Mouse (Mus musculus) heart, postnatal 0 days (tissue): Measurements from ENCODE around the gene Klhl33. TPM values are rescaled to one million over a fixed set of nuclear protein-coding genes. Genes with fewer than 3 reads are reported as not detected.

ENCODE experiments used
- ATAC-seq: fragments of 200-750 bp; cut with Nextera tagmentation; 2 replicates; pipeline ENCODE4 v1.8.0; 2017; ENCODE audit warnings: low read depth, moderate number of reproducible peaks, moderate library complexity; ENCODE audit not compliant: insufficient read depth
- DNase-seq: peaks from one replicate; pipeline ENCODE4 v3.0.0-alpha.2; 2016; ENCODE audit warnings: low spot score
- H3K27ac ChIP-seq: fragments of 300-500 bp; sonication (generic); 2 replicates; pipeline ENCODE4 v1.5.1; 2014; ENCODE audit warnings: low read depth, mild to moderate bottlenecking
- H3K27me3 ChIP-seq: fragments of 300-500 bp; sonication (generic); 2 replicates; pipeline ENCODE4 v1.6.1; 2014; ENCODE audit warnings: low read length, mixed read lengths; ENCODE audit not compliant: control insufficient read depth, insufficient read depth
- H3K36me3 ChIP-seq: fragments of 300-500 bp; sonication (generic); replicated peaks from 2 replicates; pipeline ENCODE4 v1.6.1; 2014; ENCODE audit warnings: low read length, mixed read lengths; ENCODE audit not compliant: control insufficient read depth, insufficient read depth
- H3K4me1 ChIP-seq: fragments of 300-500 bp; sonication (generic); 2 replicates; pipeline ENCODE4 v1.6.1; 2014; ENCODE audit warnings: antibody characterized with exemption; ENCODE audit not compliant: control insufficient read depth, insufficient read depth
- H3K4me2 ChIP-seq: fragments of 300-500 bp; sonication (generic); 2 replicates; pipeline ENCODE4 v1.6.1; 2014; ENCODE audit warnings: low read depth, mild to moderate bottlenecking, low read length, moderate library complexity
- H3K4me3 ChIP-seq: fragments of 300-500 bp; sonication (generic); 2 replicates; pipeline ENCODE4 v1.5.1; 2014; ENCODE audit warnings: low read depth, low read length
- H3K9ac ChIP-seq: fragments of 300-500 bp; sonication (generic); replicated peaks from 2 replicates; pipeline ENCODE4 v1.6.1; 2014; ENCODE audit warnings: low read depth, low read length, mixed read lengths
- H3K9me3 ChIP-seq: fragments of 300-500 bp; sonication (generic); replicated peaks from 2 replicates; pipeline ENCODE4 v1.6.1; 2016; ENCODE audit warnings: low read length; ENCODE audit not compliant: control insufficient read depth
- CTCF ChIP-seq: IDR thresholded peaks from 2 replicates; pipeline ENCODE4 v1.5.1; 2016; ENCODE audit warnings: antibody characterized with exemption, control low read depth, low read depth
- EP300 ChIP-seq: IDR thresholded peaks from 2 replicates; pipeline ENCODE4 v1.6.1; 2016; ENCODE audit warnings: antibody characterized with exemption, low read depth
- WGBS: fragments of 180-500 bp; shearing (Covaris S2); extraction: QIAGEN DNeasy Blood & Tissue Kit; methylation state at CpG from one replicate; pipeline ENCODE4 v1.1.7; 2014; 5-methylcytosine and 5-hydroxymethylcytosine counted together
- polyA plus RNA-seq: library from polyadenylated mRNA; unstranded; fragments of >200 nt; fragmentation: Nextera tagmentation; extraction: Ambion mirVana; gene quantifications from 2 replicates; pipeline ENCODE4 v1.2.1, GENCODE M21; 2015
- total RNA-seq: library from RNA; depleted of rRNA; stranded (reverse); fragments of >200 nt; gene quantifications from 2 replicates; pipeline ENCODE4 v1.2.3, GENCODE M21; 2014; ENCODE audit warnings: low replicate concordance; rRNA removed

Klhl33 gene
- total and polyA plus RNA-seq, 2 experiments from 2014 or later, result 1.4 TPM; not detected in 1

DNA sequence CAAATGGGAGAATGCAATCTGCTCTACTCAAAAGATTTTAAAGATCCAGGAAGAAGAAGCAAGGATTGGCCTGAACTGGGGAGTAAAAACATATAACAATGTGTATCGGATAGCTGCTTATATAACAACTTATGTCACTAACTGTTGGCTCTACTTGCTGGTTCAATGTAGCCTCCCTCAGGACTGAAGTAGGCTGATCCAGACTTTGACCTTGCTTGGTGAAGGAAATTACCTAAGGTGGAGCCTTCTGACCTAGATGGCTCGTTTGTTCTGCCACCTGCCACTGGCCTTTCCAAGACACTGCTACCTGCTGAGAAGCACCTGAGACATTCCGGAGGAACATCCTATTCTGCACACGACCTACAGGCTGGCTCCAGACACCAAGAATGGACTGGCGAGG is 41.5 kb downstream of the Klhl33 start:
- Histone ChIP-seq H3K4me1 (no peaks in the 10 kb centered on the region), H3K9ac (no peak overlapping the region), H3K4me3 (no peak overlapping the region), H3K9me3 (no peaks in the 10 kb centered on the region), H3K4me2 (no peak overlapping the region), H3K36me3 (peaks cover 45% of the 10 kb centered on the region), H3K27me3 (no peaks in the 10 kb centered on the region), H3K27ac (no peak overlapping the region)
- TF ChIP-seq EP300 (no peak), CTCF (no peak)
- whole genome bisulfite sequencing, result 90% methylated on average over 5 of the region's 5 CpGs
- ATAC-seq (no peak), DNase-seq (no peak)

Other genes starting within 250 kb of the Klhl33 start
- gene Olfr747, start 204.3 kb downstream of the Klhl33 start, total RNA-seq, result not detected in 2 replicates
- gene Olfr747, start 204.3 kb downstream of the Klhl33 start, polyA plus RNA-seq, result not detected in 2 replicates
- not detected in 2 replicates for gene Olfr748, start 190.1 kb downstream of the Klhl33 start, total RNA-seq
- not detected in 2 replicates for gene Olfr748, start 190.1 kb downstream of the Klhl33 start, polyA plus RNA-seq
- gene Olfr749, start 152.4 kb downstream of the Klhl33 start, total RNA-seq, result not detected in 2 replicates
- not detected in 2 replicates for gene Olfr749, start 152.4 kb downstream of the Klhl33 start, polyA plus RNA-seq
- gene Ttc5, start 112.0 kb downstream of the Klhl33 start, total RNA-seq, result 31.0 and 69.1 TPM in 2 replicates
- 30.9 and 31.9 TPM in 2 replicates for gene Ttc5, start 112.0 kb downstream of the Klhl33 start, polyA plus RNA-seq
- not detected in 2 replicates for gene Ccnb1ip1, start 89.8 kb downstream of the Klhl33 start, total RNA-seq
- gene Ccnb1ip1, start 89.8 kb downstream of the Klhl33 start, polyA plus RNA-seq, result not detected in 2 replicates
- gene Parp2, start 89.7 kb downstream of the Klhl33 start, total RNA-seq, result 10.7 and 11.2 TPM in 2 replicates
- gene Parp2, start 89.7 kb downstream of the Klhl33 start, polyA plus RNA-seq, result 20.4 and 24.4 TPM in 2 replicates
- 10.8 and 29.3 TPM in 2 replicates for gene Tep1, start 26.9 kb downstream of the Klhl33 start, total RNA-seq
- 4.7 and 6.1 TPM in 2 replicates for gene Tep1, start 26.9 kb downstream of the Klhl33 start, polyA plus RNA-seq
- 81.8 and 106 TPM in 2 replicates for gene Osgep, start 27.4 kb upstream of the Klhl33 start, total RNA-seq
- 93.3 and 96.6 TPM in 2 replicates for gene Osgep, start 27.4 kb upstream of the Klhl33 start, polyA plus RNA-seq
- 44.3 and 52.7 TPM in 2 replicates for gene Apex1, start 27.5 kb upstream of the Klhl33 start, total RNA-seq
- gene Apex1, start 27.5 kb upstream of the Klhl33 start, polyA plus RNA-seq, result 70.3 and 77.2 TPM in 2 replicates
- gene Pip4p1, start 33.3 kb upstream of the Klhl33 start, total RNA-seq, result 16.6 and 39.0 TPM in 2 replicates
- 20.4 and 24.8 TPM in 2 replicates for gene Pip4p1, start 33.3 kb upstream of the Klhl33 start, polyA plus RNA-seq
- 15.7 and 22.3 TPM in 2 replicates for gene Pnp, start 33.6 kb upstream of the Klhl33 start, total RNA-seq
- gene Pnp, start 33.6 kb upstream of the Klhl33 start, polyA plus RNA-seq, result 20.5 and 22.2 TPM in 2 replicates
- gene Gm49342, start 47.0 kb upstream of the Klhl33 start, total RNA-seq, result 17.5 TPM in 1 of 2 replicates, not detected in the other
- gene Gm49342, start 47.0 kb upstream of the Klhl33 start, polyA plus RNA-seq, result not detected in 2 replicates
- 0.46 TPM in 1 of 2 replicates, not detected in the other for gene Pnp2, start 58.5 kb upstream of the Klhl33 start, total RNA-seq
- 0.27 TPM in 2 replicates for gene Pnp2, start 58.5 kb upstream of the Klhl33 start, polyA plus RNA-seq
- gene Rnase10, start 110.2 kb upstream of the Klhl33 start, total RNA-seq, result not detected in 2 replicates
- gene Rnase10, start 110.2 kb upstream of the Klhl33 start, polyA plus RNA-seq, result 0.32 and 0.38 TPM in 2 replicates
- gene Rnase9, start 144.4 kb upstream of the Klhl33 start, total RNA-seq, result not detected in 2 replicates
- gene Rnase9, start 144.4 kb upstream of the Klhl33 start, polyA plus RNA-seq, result not detected in 2 replicates
- gene Rnase11, start 152.7 kb upstream of the Klhl33 start, total RNA-seq, result not detected in 2 replicates
- not detected in 2 replicates for gene Rnase11, start 152.7 kb upstream of the Klhl33 start, polyA plus RNA-seq
- not detected in 2 replicates for gene Rnase12, start 160.2 kb upstream of the Klhl33 start, total RNA-seq
- 0.40 TPM in 1 of 2 replicates, not detected in the other for gene Rnase12, start 160.2 kb upstream of the Klhl33 start, polyA plus RNA-seq
- gene Olfr750, start 176.9 kb upstream of the Klhl33 start, total RNA-seq, result not detected in 2 replicates
- not detected in 2 replicates for gene Olfr750, start 176.9 kb upstream of the Klhl33 start, polyA plus RNA-seq
- gene Rnase4, start 193.6 kb upstream of the Klhl33 start, total RNA-seq, result 53.3 and 58.1 TPM in 2 replicates
- gene Rnase4, start 193.6 kb upstream of the Klhl33 start, polyA plus RNA-seq, result 29.1 and 32.5 TPM in 2 replicates
- 9.3 TPM in 1 of 2 replicates, not detected in the other for gene Ang, start 193.6 kb upstream of the Klhl33 start, total RNA-seq
- 2.6 and 2.9 TPM in 2 replicates for gene Ang, start 193.6 kb upstream of the Klhl33 start, polyA plus RNA-seq
- not detected in 2 replicates for gene Eddm3b, start 216.9 kb upstream of the Klhl33 start, total RNA-seq
- gene Eddm3b, start 216.9 kb upstream of the Klhl33 start, polyA plus RNA-seq, result not detected in 2 replicates
- not detected in 2 replicates for gene Rnase6, start 226.4 kb upstream of the Klhl33 start, total RNA-seq
- gene Rnase6, start 226.4 kb upstream of the Klhl33 start, polyA plus RNA-seq, result 0.63 and 0.81 TPM in 2 replicates
- gene Rnase1, start 249.3 kb upstream of the Klhl33 start, total RNA-seq, result not detected in 2 replicates
- gene Rnase1, start 249.3 kb upstream of the Klhl33 start, polyA plus RNA-seq, result 0.23 and 0.67 TPM in 2 replicates